Mouse (Mus musculus) layer of hippocampus, postnatal 10 days (tissue): ENCODE measurements around the gene Ivd. TPM values are rescaled to one million over a fixed set of nuclear protein-coding genes. Genes with fewer than 3 reads are reported as not detected.

Source experiments
- DNase-seq, 2 experiments: peaks; one replicate each; pipeline ENCODE4 v3.0.0; 2021; ENCODE audit warnings: low spot score in 2 of 2
- long read RNA-seq: library from polyadenylated mRNA; stranded (forward); transcript quantifications from one replicate; pipeline ENCODE4 v2.0.0, GENCODE M21; 2023
- total RNA-seq, 2 experiments: library from RNA; stranded (reverse); gene quantifications; 2 replicates each; pipeline ENCODE4 v1.2.3; 2021

Gene Ivd
- total RNA-seq: 100 to 1,000 TPM in 1 of 2 experiments, 10 to 100 TPM in 1; 76.5 to 102 TPM
- long read RNA-seq, transcript Ivd-201 (12 exons, 3,665 nt): major isoform, 37 of 47 reads
- long read RNA-seq, partial matches to known transcripts: 1 of 47 reads
- long read RNA-seq, other reads (novel, unspliced or antisense): 9 of 47 reads

DNA sequence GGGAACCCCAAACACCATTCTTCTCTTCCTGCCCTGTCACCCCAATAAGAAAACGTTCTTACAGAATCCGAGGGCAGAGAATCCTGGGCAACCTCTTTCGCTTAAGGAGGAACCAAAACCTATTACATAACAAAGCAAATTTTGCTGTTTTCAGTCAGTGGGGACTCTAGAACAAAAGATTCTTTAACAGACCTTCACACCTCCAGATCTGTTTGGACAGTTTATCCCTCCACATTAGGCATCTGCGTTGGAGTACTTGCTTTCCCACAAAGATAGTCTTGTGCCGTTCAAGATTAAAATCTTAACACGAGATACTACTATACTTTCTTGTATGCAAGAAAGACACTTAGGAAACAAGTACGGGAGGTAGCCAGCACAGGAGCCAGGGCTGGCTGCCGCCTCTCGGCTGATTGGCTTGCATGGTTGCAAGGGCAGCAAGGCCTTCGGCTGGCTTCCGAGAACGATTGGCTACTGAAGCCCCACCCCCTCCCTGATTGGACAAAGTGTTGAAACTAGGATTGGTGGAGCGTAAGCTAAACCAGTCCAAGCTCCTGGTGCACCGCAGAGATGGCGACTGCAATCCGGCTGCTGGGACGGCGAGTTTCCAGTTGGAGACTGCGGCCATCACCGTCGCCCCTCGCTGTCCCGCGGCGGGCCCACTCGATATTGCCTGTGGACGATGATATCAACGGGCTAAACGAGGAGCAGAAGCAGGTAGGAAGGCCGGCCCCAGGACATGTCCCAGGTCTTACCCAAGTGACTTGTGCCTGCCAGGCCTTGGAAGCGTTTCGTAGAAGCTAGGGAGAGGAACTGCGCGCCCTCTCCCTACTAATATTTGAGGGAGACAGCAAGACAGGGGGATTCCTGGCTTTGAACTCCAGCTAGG lies at the start of gene Ivd:
Gene Ivd (plus strand): TSS at position 501 of the 886 bp plus-strand sequence.
- DNase-seq: peak; percentile 84 to 89

DNA sequence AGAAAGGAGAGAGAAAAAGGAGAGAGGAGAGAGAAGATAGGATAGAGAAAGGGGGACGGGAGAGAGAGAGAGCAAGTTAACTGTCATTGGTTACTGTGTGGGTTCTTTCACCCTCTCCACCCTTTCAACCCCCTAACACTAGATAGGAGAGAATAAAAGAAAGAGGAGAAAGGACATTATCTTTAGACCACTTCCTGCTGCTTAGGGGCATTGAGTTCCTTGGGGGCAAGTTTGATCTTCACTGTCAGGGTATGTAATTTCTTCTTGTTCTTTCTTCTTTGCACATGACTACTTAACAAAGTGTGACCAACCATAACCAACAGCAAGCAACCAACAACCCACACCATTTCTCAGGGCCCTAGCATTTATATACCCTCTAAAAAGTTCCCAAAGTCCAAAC lies 49.0 kb upstream of the Ivd start:
- no peak for DNase-seq

DNA sequence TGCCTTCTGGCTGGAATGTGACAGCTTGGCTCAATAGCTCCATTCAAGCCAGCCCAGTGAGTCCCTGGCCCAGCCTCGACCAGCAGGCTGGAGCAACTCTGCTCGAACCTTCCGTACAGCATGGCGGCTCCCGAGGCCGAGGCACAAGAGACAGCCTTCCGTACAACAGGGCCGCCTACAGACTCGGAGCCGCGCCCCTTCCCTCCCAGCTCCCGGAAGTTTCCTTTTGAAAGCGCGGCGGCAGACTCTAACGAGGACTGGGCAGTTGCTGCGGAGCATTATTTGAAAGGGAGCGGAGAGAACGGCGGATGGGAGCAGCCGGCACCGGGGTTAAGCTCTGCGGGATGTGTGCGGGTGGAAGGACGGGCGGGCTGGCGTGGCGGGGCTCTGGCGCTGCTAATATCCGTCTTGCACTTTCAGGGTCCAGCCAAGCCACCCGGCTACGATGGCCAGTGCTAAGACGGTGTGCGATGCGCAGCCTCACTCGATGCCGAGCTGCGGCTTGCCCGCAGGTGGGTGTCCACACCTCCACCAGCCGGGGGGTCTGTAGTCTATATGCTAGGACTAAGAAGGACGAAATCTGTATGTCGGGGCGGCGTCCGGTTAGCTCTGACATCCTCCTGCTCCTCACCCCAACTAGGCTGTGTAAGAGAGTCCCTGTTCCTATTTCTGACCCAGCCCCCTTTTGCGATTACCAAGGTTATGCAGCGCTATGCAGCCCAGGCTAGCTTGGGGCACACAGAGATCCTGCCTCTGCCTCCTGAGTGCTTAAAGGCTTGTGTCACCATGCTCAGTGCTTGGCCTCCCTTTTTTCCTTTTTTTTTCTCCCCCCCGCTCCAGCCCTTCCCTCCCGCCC lies 47.5 kb upstream of the Ivd start, which contains the start of gene Knstrn:
Gene Knstrn (plus strand): TSS at position 23 of the 856 bp plus-strand sequence.
- peak; percentile 77 to 88 for DNase-seq

- DNase-seq: no peak
These were observed 39.0 kb upstream of the Ivd start for GRCm38 (mm10) chr2:118822800-118823199.

- no peak for DNase-seq
These were observed 37.4 kb upstream of the Ivd start for GRCm38 (mm10) chr2:118824396-118824795.

GRCm38 (mm10) chr2:118829096-118829495 lies 32.7 kb upstream of the Ivd start:
- no peak for DNase-seq

- no peak for DNase-seq
These were observed 27.7 kb upstream of the Ivd start for GRCm38 (mm10) chr2:118834061-118834460.

- no peak for DNase-seq
These were observed 26.6 kb upstream of the Ivd start for GRCm38 (mm10) chr2:118835115-118835514.

- DNase-seq: no peak
These were observed 23.4 kb upstream of the Ivd start for GRCm38 (mm10) chr2:118838330-118838729.

GRCm38 (mm10) chr2:118841186-118841585 lies 20.6 kb upstream of the Ivd start:
- DNase-seq: no peak

GRCm38 (mm10) chr2:118841774-118842173 lies 20.0 kb upstream of the Ivd start:
- DNase-seq: no peak

DNA sequence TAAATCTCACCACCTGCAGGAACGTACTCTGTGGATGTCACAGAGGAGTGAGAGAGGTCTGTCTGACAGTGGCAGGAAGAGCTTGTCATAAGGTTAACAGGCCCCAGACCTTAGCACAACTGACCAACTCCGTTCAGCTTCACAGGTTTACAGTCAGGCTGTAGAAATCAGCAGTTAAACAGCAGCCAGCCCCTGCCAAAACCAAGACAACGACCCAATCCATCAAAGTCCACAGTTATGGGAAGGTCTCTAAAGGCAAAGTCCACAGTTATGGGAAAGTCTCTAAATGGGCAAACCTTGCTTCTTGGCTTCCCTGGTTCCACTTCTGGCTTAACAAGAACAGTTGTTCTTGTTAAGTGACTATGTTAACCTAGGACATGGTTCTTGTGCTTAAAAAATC lies 17.3 kb upstream of the Ivd start:
- DNase-seq: no peak

GRCm38 (mm10) chr2:118846246-118846645 lies 15.5 kb upstream of the Ivd start:
- DNase-seq: peak; percentile 29 to 39

- DNase-seq: no peak
These were observed 10.0 kb upstream of the Ivd start for GRCm38 (mm10) chr2:118851756-118852155.

- DNase-seq: no peak
These were observed 554 bp downstream of the Ivd start for GRCm38 (mm10) chr2:118862340-118862675.

DNA sequence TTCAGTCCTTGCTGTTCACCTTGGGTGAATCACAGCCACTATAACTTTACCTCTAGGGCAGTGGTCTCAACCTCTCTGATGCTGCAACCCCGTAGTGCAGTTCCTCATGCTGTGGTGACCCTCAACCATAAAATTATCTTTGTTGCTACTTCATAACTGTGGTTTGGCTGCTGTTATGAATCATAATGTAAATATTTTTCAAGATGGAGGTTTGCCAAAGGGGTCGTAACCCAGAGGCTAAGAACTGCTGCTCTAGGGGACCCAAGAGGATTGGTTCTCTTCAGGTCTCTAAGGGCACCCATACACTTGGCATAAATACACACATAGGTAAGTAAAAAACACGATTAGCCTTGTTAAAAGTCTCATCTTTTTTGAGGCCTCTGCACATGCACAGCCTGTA lies 8.8 kb downstream of the Ivd start:
- DNase-seq: no peak

GRCm38 (mm10) chr2:118871032-118871431 lies 9.3 kb downstream of the Ivd start:
- DNase-seq: peak in 1 of 2 experiments; percentile 22

DNA sequence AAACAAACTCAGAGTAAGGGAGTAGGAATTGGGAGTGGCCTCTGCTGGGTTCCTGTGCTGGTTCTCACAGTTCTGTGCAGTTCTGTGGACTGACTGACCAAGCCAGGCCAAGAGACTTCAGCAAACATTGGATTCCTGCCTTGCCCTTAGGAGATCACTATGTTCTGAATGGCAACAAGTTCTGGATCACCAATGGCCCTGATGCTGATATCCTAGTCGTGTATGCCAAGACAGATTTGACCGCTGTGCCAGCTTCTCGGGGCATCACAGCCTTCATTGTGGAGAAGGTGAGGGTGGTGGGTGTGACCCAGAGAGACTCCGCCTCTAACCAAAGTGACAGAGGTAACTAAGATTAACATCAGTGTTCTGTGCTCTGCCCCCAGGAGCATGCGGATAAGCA lies 11.3 kb downstream of the Ivd start:
- no peak for DNase-seq

DNA sequence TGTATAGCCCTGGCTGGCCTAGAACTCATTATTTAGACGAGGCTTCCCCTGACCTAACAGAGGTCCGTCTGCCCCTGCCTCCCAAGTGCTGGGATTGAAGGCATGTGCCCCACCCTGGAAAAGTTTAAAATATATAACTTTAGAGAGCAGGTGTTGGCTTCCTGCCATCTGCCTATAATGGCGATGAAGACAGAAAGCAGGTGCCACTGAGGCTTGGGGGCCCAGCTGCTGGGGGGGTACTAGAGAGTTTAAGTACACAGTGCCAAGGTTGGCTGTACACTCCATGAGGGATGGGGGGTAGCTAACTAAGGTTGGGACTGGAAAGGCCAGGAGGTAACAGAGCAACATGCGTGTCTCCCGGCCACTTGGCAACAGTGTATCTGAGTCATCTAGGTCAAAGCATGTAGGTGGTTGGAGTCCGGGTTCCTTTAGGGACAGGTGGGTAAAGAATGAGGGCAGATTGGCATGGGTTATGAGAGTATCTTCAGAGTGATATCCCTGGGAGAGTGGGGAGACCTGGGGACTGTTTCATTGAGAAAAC lies 12.2 kb downstream of the Ivd start:
- DNase-seq: no peak

- no peak for DNase-seq
These were observed 13.6 kb downstream of the Ivd start for GRCm38 (mm10) chr2:118875316-118875715.

DNA sequence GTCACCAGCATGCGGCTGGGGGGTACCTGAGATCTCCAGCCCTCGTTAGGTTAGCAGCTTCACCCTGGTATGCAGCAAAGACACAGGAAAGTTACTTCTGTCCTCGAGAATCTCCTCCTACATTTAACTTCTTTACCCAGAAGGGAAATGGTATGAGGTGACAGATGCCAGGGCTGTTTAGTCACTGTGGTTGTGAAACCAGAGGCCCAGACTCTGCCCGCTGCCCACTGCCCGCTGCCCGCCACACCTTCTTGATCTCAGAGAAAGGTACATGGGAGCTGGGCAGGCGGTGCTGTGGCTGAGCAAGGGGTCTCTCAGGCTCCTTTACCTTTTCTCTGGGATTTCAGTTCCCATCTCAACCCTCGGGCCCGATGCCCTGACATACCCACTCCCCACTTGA lies 14.7 kb downstream of the Ivd start:
- no peak for DNase-seq

DNA sequence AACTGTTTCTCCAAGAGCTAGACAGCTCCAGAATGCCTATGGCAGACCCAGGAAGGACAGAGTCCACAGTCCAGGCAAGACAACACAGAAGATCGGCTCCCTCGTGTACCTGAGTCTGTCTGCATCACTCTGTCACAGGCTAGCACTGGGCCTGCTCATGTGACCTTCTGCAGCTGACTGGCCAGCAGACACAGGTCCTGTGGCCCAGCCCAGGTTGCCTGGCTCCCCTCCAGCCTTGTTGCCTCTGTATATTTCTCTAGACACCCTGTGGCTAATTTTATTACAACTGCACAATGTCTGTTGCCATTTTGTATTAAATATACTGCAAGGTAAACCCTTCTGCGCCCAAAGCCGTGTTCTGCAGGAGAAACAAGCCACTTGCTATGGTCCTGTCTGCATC lies 19.3 kb downstream of the Ivd start:
- DNase-seq: no peak
